Mouse (Mus musculus): Measurements from ENCODE around the gene BC037034. TPM values are rescaled to one million over a fixed set of nuclear protein-coding genes. Genes with fewer than 3 reads are reported as not detected.

The BC037034 gene
- polyA plus RNA-seq, 1 experiment from 2014 or later, result 4.3 TPM

DNA sequence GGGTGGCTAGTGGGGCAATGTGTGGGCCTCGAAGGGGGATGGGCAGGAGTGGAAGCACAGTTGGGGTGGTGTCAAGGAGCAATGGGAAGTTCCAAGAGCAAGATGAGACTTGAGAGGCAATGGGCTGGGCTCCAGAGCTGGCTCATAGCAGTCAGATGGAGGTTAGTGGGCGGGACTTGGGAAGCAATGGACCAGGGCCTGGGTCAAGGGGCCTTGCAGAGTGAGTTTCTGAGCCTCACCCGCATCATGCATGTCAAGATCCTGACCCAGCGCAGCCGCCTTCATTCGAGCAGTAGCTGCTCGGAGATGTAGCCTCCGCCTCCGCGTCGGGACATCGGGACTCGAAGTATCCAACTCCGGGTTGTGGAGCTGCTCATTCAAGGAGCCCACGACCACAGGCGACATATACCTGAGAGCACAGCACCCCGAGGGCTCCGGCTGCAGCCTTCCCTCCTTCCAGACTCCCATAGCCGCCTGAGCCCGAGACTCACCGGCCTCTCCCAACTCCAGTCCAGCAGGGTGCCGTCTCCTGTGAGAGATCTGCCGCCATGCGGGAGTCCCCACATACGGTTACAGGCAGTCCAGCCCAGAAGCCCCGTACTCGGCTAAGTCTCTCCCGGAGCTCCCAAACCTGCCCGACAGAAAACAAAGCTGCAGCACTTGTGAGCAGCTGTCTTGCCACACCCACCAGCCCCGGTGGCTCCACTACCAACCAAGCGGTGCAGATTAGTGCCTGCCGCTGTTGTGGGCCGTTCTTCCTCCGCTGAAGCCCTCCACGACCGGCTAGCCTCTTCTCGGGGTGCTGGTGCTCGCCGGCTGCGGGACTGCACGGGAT lies 11.6 kb upstream of the BC037034 start:
- no peaks in the 10 kb centered on the region for H3K9me3 ChIP-seq (replicated peaks; ENCODE audit: low read length)
- 0 out of 2 replicates have a peak, but pooled peaks cover 6% of the 10 kb centered on the region for H3K36me3 ChIP-seq (ENCODE audit: insufficient read depth, low read length)
- H3K9ac ChIP-seq (ENCODE audit: low read depth, low read length), result peak overlapping the region; percentile 56
- H3K4me1 ChIP-seq (replicated peaks; ENCODE audit: insufficient read depth, low read length), result peaks cover 12% of the 10 kb centered on the region; the same call in 1 of the 2 replicates
- no peak overlapping the region for H3K27ac ChIP-seq
- DNase-seq (ENCODE audit: low spot score) (peak; percentile 75), ATAC-seq (replicated peaks; ENCODE audit: low FRiP score, low read depth) (peak; percentile 41)
- no peaks in the 10 kb centered on the region for H3K27me3 ChIP-seq (ENCODE audit: insufficient read depth, low read length)
- peak overlapping the region; percentile 55 for H3K4me2 ChIP-seq (ENCODE audit: low read length)
- 18% methylated on average over 41 of the region's 41 CpGs for WGBS
- H3K4me3 ChIP-seq (replicated peaks; ENCODE audit: low read depth, low read length), result peak overlapping the region; percentile 13; the same call in 1 of the 2 replicates
- TF ChIP-seq CTCF (IDR thresholded peaks at IDR 0.05; ENCODE audit: low read depth), result no peak

GRCm38 (mm10) chr5:138274186-138274585 lies 10.4 kb upstream of the BC037034 start:
- DNase-seq (ENCODE audit: low spot score), result no peak
- no peak for TF ChIP-seq CTCF (IDR thresholded peaks at IDR 0.05; ENCODE audit: low read depth)
- Histone ChIP-seq H3K9me3 (replicated peaks; ENCODE audit: low read length) (no peaks in the 10 kb centered on the region), H3K36me3 (ENCODE audit: insufficient read depth, low read length) (0 out of 2 replicates have a peak, but pooled peaks cover 6% of the 10 kb centered on the region), H3K4me1 (replicated peaks; ENCODE audit: insufficient read depth, low read length) (peaks cover 10% of the 10 kb centered on the region; the same call in 1 of the 2 replicates), H3K4me3 (replicated peaks; ENCODE audit: low read depth, low read length) (no peak overlapping the region), H3K27me3 (ENCODE audit: insufficient read depth, low read length) (no peaks in the 10 kb centered on the region), H3K9ac (ENCODE audit: low read depth, low read length) (no peak overlapping the region), H3K27ac (no peak overlapping the region), H3K4me2 (ENCODE audit: low read length) (no peak overlapping the region)
- 78% methylated on average over 8 of the region's 8 CpGs for WGBS
- no peak for ATAC-seq (replicated peaks; ENCODE audit: low FRiP score, low read depth)

DNA sequence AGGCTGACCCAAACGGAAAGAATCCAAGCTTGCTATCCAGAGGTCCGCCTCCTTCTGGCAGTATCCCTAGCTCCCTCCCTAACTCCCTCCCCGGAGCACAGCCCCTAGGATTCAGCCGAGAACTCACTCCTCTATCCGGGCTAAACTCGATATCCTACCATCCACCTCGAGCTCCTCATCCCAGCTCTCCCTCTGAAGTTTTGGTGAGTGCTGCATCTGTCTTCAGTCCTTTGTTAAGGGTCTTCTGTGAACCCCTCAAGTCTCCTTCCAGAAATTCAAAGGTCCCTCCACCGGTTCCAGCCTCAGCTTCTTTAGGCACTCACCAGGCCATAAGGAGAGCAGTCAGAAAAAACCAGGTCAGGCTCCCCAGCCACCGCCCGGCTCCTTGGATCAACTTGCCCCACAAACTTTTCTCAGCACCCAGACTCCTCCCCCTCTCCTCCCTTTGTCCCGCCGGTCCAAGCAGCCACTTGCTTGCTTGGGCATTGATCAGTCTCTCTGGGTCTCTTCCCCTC lies 8.6 kb upstream of the BC037034 start, which contains the start of gene Gal3st4:
Gene Gal3st4, minus strand, starts transcription at position 432 of the 515 bp plus-strand sequence.
- no peak within 1 kb of the TSS; the same call in none of the 2 replicates for H3K27ac ChIP-seq
- ATAC-seq (replicated peaks; ENCODE audit: low FRiP score, low read depth), result no peak

DNA sequence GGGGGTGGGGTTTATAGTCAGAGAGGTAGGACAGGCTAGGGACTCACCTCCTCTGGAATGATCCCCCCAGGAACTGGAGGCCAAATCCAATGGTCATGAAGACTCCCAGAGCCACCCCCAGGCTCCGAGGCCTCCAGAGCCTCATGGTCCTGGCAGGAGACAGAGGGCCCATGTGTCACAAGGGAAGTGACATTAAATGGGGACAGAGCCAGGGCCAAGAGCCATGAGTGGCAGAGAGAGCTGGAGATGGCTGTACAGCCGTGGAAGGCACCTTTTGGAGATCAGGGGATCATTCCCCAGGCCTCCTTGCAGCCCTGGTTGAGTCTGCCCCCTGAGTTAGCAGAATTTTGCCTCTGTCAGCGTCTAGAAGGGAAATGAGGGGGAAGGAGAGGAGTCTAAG lies 7.4 kb upstream of the BC037034 start:
- Histone ChIP-seq H3K9me3 (replicated peaks; ENCODE audit: low read length) (no peaks in the 10 kb centered on the region), H3K36me3 (ENCODE audit: insufficient read depth, low read length) (peaks cover under 1% of the 10 kb centered on the region; the same call in 1 of the 2 replicates), H3K9ac (ENCODE audit: low read depth, low read length) (no peak overlapping the region), H3K27ac (no peak overlapping the region), H3K4me3 (replicated peaks; ENCODE audit: low read depth, low read length) (no peak overlapping the region), H3K4me2 (ENCODE audit: low read length) (no peak overlapping the region), H3K27me3 (ENCODE audit: insufficient read depth, low read length) (no peaks in the 10 kb centered on the region), H3K4me1 (replicated peaks; ENCODE audit: insufficient read depth, low read length) (0 out of 2 replicates have a peak, but pooled peaks cover 5% of the 10 kb centered on the region)
- 52% methylated on average over 3 of the region's 3 CpGs for WGBS
- DNase-seq (ENCODE audit: low spot score), result no peak
- no peak for TF ChIP-seq CTCF (IDR thresholded peaks at IDR 0.05; ENCODE audit: low read depth)
- no peak for ATAC-seq (replicated peaks; ENCODE audit: low FRiP score, low read depth)

More for the DNA sequence above, 8.6 kb upstream of the BC037034 start, which contains the start of gene Gal3st4:
- peak; percentile 31; the same call in 1 of the 2 replicates for TF ChIP-seq CTCF (IDR thresholded peaks at IDR 0.05; ENCODE audit: low read depth)
- H3K4me1 ChIP-seq (replicated peaks; ENCODE audit: insufficient read depth, low read length), result 0 out of 2 replicates have a peak, but pooled peaks cover 5% of the 10 kb centered on the region
- H3K4me3 ChIP-seq (replicated peaks; ENCODE audit: low read depth, low read length), result peak within 1 kb of the TSS; percentile 7; the same call in 1 of the 2 replicates
- peak; percentile 63 for DNase-seq (ENCODE audit: low spot score)
- H3K4me2 ChIP-seq (ENCODE audit: low read length), result peak within 1 kb of the TSS; percentile 48
- H3K27me3 ChIP-seq (ENCODE audit: insufficient read depth, low read length), result no peaks in the 10 kb centered on the region
- 0 out of 2 replicates have a peak, but pooled peaks cover 1% of the 10 kb centered on the region for H3K36me3 ChIP-seq (ENCODE audit: insufficient read depth, low read length)
- peak within 1 kb of the TSS; percentile 31; the same call in 1 of the 2 replicates for H3K9ac ChIP-seq (ENCODE audit: low read depth, low read length)
- H3K9me3 ChIP-seq (replicated peaks; ENCODE audit: low read length), result no peaks in the 10 kb centered on the region
- WGBS, result 2% methylated on average over 12 of the region's 12 CpGs

DNA sequence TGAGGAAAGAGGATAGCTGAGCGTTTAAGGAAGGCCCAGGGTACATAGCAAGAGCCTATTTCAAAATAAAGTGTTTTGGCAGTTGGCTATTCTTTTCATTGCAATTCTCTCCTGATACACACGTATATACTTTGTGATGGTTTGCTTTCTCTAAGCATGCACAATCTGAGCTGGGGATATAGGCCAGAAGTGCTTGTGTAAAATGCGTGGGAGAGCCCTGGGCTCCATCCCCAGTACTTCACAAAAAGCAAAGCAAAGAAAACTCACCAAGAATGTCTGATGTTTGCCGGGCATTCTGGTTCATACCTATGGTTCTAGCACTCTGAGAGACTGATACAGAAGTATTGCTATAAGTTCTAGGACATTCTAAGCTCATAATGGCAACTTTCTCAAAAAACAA lies 5.1 kb upstream of the BC037034 start:
- Histone ChIP-seq H3K9ac (ENCODE audit: low read depth, low read length) (no peak overlapping the region), H3K36me3 (ENCODE audit: insufficient read depth, low read length) (peaks cover 6% of the 10 kb centered on the region; the same call in 1 of the 2 replicates), H3K4me1 (replicated peaks; ENCODE audit: insufficient read depth, low read length) (no peaks in the 10 kb centered on the region), H3K27me3 (ENCODE audit: insufficient read depth, low read length) (no peaks in the 10 kb centered on the region), H3K4me3 (replicated peaks; ENCODE audit: low read depth, low read length) (no peak overlapping the region), H3K4me2 (ENCODE audit: low read length) (no peak overlapping the region), H3K27ac (no peak overlapping the region), H3K9me3 (replicated peaks; ENCODE audit: low read length) (no peaks in the 10 kb centered on the region)
- DNase-seq (ENCODE audit: low spot score) (no peak), ATAC-seq (replicated peaks; ENCODE audit: low FRiP score, low read depth) (no peak)
- 76% methylated on average over 4 of the region's 4 CpGs for WGBS
- TF ChIP-seq CTCF (IDR thresholded peaks at IDR 0.05; ENCODE audit: low read depth), result no peak

DNA sequence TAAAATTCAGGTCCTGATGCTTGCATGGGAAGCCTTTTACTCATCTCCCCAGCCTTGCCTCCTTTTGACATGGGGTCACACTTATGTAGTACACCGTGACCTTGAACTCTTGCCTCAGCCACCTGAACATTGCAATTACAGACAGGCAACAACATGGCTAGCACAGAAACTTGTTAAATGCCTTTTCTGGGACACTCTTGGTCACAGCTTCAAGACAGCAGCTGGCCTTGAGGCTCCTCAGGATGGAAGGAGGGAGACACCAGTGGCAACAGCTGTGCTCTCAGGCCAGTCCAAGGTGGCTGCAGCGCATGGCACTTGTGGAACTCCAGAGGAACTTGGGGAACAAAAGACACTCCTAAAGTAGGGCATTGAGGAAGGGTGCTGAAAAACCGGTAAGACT lies 3.3 kb upstream of the BC037034 start:
- Histone ChIP-seq H3K4me3 (replicated peaks; ENCODE audit: low read depth, low read length) (no peak overlapping the region), H3K4me2 (ENCODE audit: low read length) (no peak overlapping the region), H3K4me1 (replicated peaks; ENCODE audit: insufficient read depth, low read length) (peaks cover 12% of the 10 kb centered on the region), H3K9ac (ENCODE audit: low read depth, low read length) (no peak overlapping the region), H3K27ac (no peak overlapping the region), H3K9me3 (replicated peaks; ENCODE audit: low read length) (no peaks in the 10 kb centered on the region), H3K36me3 (ENCODE audit: insufficient read depth, low read length) (peaks cover 6% of the 10 kb centered on the region; the same call in 1 of the 2 replicates), H3K27me3 (ENCODE audit: insufficient read depth, low read length) (no peaks in the 10 kb centered on the region)
- ATAC-seq (replicated peaks; ENCODE audit: low FRiP score, low read depth), result no peak
- WGBS, result 92% methylated on average over 3 of the region's 3 CpGs
- no peak for DNase-seq (ENCODE audit: low spot score)
- no peak for TF ChIP-seq CTCF (IDR thresholded peaks at IDR 0.05; ENCODE audit: low read depth)
